Mouse (Mus musculus) forebrain, embryonic 14.5 days (tissue): ENCODE results near the gene Slc22a14. TPM values are rescaled to one million over a fixed set of nuclear protein-coding genes. Genes with fewer than 3 reads are reported as not detected.

Experiments
- ATAC-seq: fragments of 200-750 bp; cut with Nextera tagmentation; 2 replicates; pipeline ENCODE4 v1.8.0; 2017; ENCODE audit warnings: mild to moderate bottlenecking, moderate library complexity
- DNase-seq: peaks from one replicate; pipeline ENCODE4 v3.0.0-alpha.2; 2015; ENCODE audit warnings: low spot score
- H3K27ac ChIP-seq: fragments of 300-500 bp; sonication (generic); 2 replicates; pipeline ENCODE4 v1.5.1; 2014; ENCODE audit warnings: low read depth, mild to moderate bottlenecking, control low read depth, low read length, moderate library complexity
- H3K27me3 ChIP-seq: fragments of 300-500 bp; sonication (generic); replicated peaks from 2 replicates; pipeline ENCODE4 v1.6.1; 2014; ENCODE audit warnings: low read length, control low read depth, mixed read lengths; ENCODE audit not compliant: control insufficient read depth, insufficient read depth
- H3K36me3 ChIP-seq: fragments of 300-500 bp; sonication (generic); 2 replicates; pipeline ENCODE4 v1.6.1; 2014; ENCODE audit warnings: low read length, control low read depth; ENCODE audit not compliant: control insufficient read depth, insufficient read depth
- H3K4me1 ChIP-seq: fragments of 300-500 bp; sonication (generic); 2 replicates; pipeline ENCODE4 v1.6.1; 2014; ENCODE audit warnings: antibody characterized with exemption, low read length, control low read depth; ENCODE audit not compliant: control insufficient read depth, insufficient read depth
- H3K4me2 ChIP-seq: fragments of 300-500 bp; sonication (generic); 2 replicates; pipeline ENCODE4 v1.6.1; 2014; ENCODE audit warnings: mild to moderate bottlenecking, control low read depth, low read length
- H3K4me3 ChIP-seq: fragments of 300-500 bp; sonication (generic); 2 replicates; pipeline ENCODE4 v1.5.1; 2014; ENCODE audit warnings: low read depth, low read length, control low read depth
- H3K9ac ChIP-seq: fragments of 300-500 bp; sonication (generic); 2 replicates; pipeline ENCODE4 v1.6.1; 2014; ENCODE audit warnings: mild to moderate bottlenecking, low read length, control low read depth, moderate library complexity
- H3K9me3 ChIP-seq: fragments of 300-500 bp; sonication (generic); replicated peaks from 2 replicates; pipeline ENCODE4 v1.6.1; 2016; ENCODE audit warnings: low read length, control low read depth, mixed read lengths; ENCODE audit not compliant: control insufficient read depth
- WGBS: fragments of 180-500 bp; shearing (Covaris S2); extraction: QIAGEN DNeasy Blood & Tissue Kit; methylation state at CpG from one replicate; pipeline ENCODE4 v1.1.7; 2014; 5-methylcytosine and 5-hydroxymethylcytosine counted together
- polyA plus RNA-seq: library from polyadenylated mRNA; unstranded; fragments of >200 nt; fragmentation: Nextera tagmentation; extraction: Ambion mirVana; gene quantifications from 2 replicates; pipeline ENCODE4 v1.2.1, GENCODE M21; 2014

The Slc22a14 gene
- polyA plus RNA-seq, 1 experiment from 2014 or later, result not detected

- under 1% methylated on average over 7 of the region's 7 CpGs for WGBS
- peak; percentile 20 for DNase-seq
Observed at GRCm38 (mm10) chr9:119401351-119401750, 36.0 kb upstream of the Slc22a14 start.

DNA sequence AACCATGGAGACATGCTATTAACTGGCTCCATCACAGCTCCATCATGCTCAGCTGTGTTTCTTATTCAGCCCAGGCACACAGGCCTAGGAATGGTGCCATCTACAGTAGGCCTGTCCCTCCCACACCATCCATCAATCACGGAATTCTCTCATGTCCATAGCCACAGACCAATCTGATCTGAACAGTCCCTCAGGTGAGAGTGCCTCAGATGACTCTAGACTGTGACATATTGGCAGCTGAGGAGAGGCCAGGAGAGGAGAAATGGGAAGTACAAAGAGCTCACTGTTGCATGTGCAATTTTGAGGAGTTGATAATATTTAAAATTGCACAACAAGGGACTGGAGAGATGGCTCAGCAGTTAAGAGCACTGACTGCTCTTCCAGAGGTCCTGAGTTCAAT is 29.5 kb upstream of the Slc22a14 start:
- no peak overlapping the region for H3K4me3 ChIP-seq
- no peaks in the 10 kb centered on the region for H3K9me3 ChIP-seq
- H3K27ac ChIP-seq, result no peak overlapping the region
- no peak for ATAC-seq
- H3K27me3 ChIP-seq, result no peaks in the 10 kb centered on the region
- H3K4me2 ChIP-seq, result no peak overlapping the region
- H3K36me3 ChIP-seq, result no peaks in the 10 kb centered on the region
- 90% methylated on average over 1 of the region's 1 CpGs for WGBS
- DNase-seq, result no peak
- H3K9ac ChIP-seq, result no peak overlapping the region
- no peaks in the 10 kb centered on the region for H3K4me1 ChIP-seq

More at GRCm38 (mm10) chr9:119401351-119401750, 36.0 kb upstream of the Slc22a14 start:
- H3K4me1 ChIP-seq, result peaks cover 18% of the 10 kb centered on the region
- peak overlapping the region; percentile 77 for H3K4me2 ChIP-seq
- H3K9me3 ChIP-seq, result no peaks in the 10 kb centered on the region
- no peaks in the 10 kb centered on the region for H3K27me3 ChIP-seq
- peak overlapping the region; percentile 78 for H3K4me3 ChIP-seq
- peak overlapping the region; percentile 52 for H3K27ac ChIP-seq
- peaks cover 8% of the 10 kb centered on the region; the same call in 1 of the 2 replicates for H3K36me3 ChIP-seq
- ATAC-seq, result no peak
- H3K9ac ChIP-seq, result peak overlapping the region; percentile 100

- Histone ChIP-seq H3K9ac (no peak overlapping the region), H3K27me3 (no peaks in the 10 kb centered on the region), H3K9me3 (no peaks in the 10 kb centered on the region), H3K27ac (no peak overlapping the region), H3K4me2 (no peak overlapping the region), H3K4me3 (no peak overlapping the region), H3K4me1 (no peaks in the 10 kb centered on the region), H3K36me3 (no peaks in the 10 kb centered on the region)
- WGBS, result 94% methylated on average over 2 of the region's 2 CpGs
- DNase-seq (no peak), ATAC-seq (no peak)
Observed at GRCm38 (mm10) chr9:119390214-119390613, 24.9 kb upstream of the Slc22a14 start.

GRCm38 (mm10) chr9:119388956-119389355 is 23.6 kb upstream of the Slc22a14 start:
- H3K4me2 ChIP-seq, result no peak overlapping the region
- no peaks in the 10 kb centered on the region for H3K4me1 ChIP-seq
- DNase-seq (no peak), ATAC-seq (no peak)
- H3K9ac ChIP-seq, result no peak overlapping the region
- H3K36me3 ChIP-seq, result no peaks in the 10 kb centered on the region
- no peak overlapping the region for H3K27ac ChIP-seq
- 63% methylated on average over 5 of the region's 5 CpGs for WGBS
- H3K27me3 ChIP-seq, result no peaks in the 10 kb centered on the region
- no peak overlapping the region for H3K4me3 ChIP-seq
- H3K9me3 ChIP-seq, result no peaks in the 10 kb centered on the region

GRCm38 (mm10) chr9:119382603-119383002 is 17.2 kb upstream of the Slc22a14 start:
- no peak overlapping the region for H3K4me3 ChIP-seq
- H3K4me2 ChIP-seq, result no peak overlapping the region
- DNase-seq (peak; percentile 26), ATAC-seq (no peak)
- WGBS, result 69% methylated on average over 6 of the region's 6 CpGs
- H3K4me1 ChIP-seq, result no peaks in the 10 kb centered on the region
- no peak overlapping the region for H3K27ac ChIP-seq
- 0 out of 2 replicates have a peak, but pooled peaks cover 7% of the 10 kb centered on the region for H3K36me3 ChIP-seq
- H3K27me3 ChIP-seq, result no peaks in the 10 kb centered on the region
- H3K9me3 ChIP-seq, result no peaks in the 10 kb centered on the region
- H3K9ac ChIP-seq, result no peak overlapping the region

GRCm38 (mm10) chr9:119378231-119378630 is 12.9 kb upstream of the Slc22a14 start:
- no peak overlapping the region for H3K4me3 ChIP-seq
- 0 out of 2 replicates have a peak, but pooled peaks cover 7% of the 10 kb centered on the region for H3K36me3 ChIP-seq
- H3K9ac ChIP-seq, result no peak overlapping the region
- no peak overlapping the region for H3K4me2 ChIP-seq
- no peak overlapping the region for H3K27ac ChIP-seq
- H3K9me3 ChIP-seq, result no peaks in the 10 kb centered on the region
- no peaks in the 10 kb centered on the region for H3K4me1 ChIP-seq
- DNase-seq, result no peak
- no peaks in the 10 kb centered on the region for H3K27me3 ChIP-seq
- 94% methylated on average over 4 of the region's 4 CpGs for WGBS
- no peak for ATAC-seq

DNA sequence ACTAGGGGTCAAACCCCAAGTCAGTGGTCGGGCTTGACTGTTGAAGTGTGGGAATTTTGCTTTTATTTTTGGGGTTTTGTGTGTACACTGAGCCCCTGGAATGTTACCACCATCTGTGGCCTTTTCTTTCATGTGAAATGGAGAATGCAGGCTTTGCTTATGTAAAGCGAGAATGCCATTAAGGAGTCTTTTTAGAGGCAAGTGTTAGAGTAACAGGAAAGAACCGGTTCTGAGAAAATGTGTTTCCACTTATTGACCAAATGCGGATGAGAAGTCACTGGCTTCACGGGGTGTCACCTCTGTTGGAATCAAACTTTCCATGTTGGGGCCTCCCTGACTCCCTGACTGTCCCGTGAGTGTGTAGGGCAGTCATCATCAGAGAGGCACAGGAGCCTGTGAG is 10.2 kb upstream of the Slc22a14 start:
- no peak overlapping the region for H3K4me3 ChIP-seq
- no peaks in the 10 kb centered on the region for H3K4me1 ChIP-seq
- H3K4me2 ChIP-seq, result no peak overlapping the region
- no peak for ATAC-seq
- no peaks in the 10 kb centered on the region for H3K9me3 ChIP-seq
- H3K9ac ChIP-seq, result no peak overlapping the region
- DNase-seq, result no peak
- H3K36me3 ChIP-seq, result 0 out of 2 replicates have a peak, but pooled peaks cover 3% of the 10 kb centered on the region
- H3K27me3 ChIP-seq, result no peaks in the 10 kb centered on the region
- no peak overlapping the region for H3K27ac ChIP-seq
- WGBS, result 79% methylated on average over 6 of the region's 6 CpGs

- Histone ChIP-seq H3K36me3 (no peaks in the 10 kb centered on the region), H3K27me3 (no peaks in the 10 kb centered on the region), H3K9me3 (no peaks in the 10 kb centered on the region), H3K27ac (no peak overlapping the region), H3K9ac (no peak overlapping the region), H3K4me2 (no peak overlapping the region), H3K4me1 (no peaks in the 10 kb centered on the region), H3K4me3 (no peak overlapping the region)
- ATAC-seq (no peak), DNase-seq (no peak)
- 86% methylated on average over 3 of the region's 3 CpGs for WGBS
Observed at GRCm38 (mm10) chr9:119375008-119375407, 9.7 kb upstream of the Slc22a14 start.

DNA sequence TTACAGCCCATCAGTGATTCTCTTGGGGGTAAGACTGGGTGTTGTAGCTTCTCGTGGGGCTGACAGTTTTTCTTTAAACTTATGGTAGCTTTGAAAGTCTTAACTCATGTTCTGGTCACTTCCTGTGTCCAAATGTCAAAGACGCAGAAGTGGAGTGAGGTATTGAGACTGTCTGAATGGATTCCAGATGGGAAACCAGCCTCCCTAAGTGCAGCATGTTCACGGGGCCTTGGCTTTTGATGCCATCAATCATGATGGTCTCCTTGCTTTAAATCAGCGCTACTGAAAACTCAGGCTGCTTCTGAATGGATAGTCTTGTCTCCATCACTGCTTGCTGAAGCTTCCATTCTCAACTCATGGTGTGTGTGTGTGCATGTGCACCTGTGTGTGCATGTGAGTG is 5.9 kb upstream of the Slc22a14 start:
- H3K9ac ChIP-seq, result no peak overlapping the region
- H3K4me1 ChIP-seq, result no peaks in the 10 kb centered on the region
- no peaks in the 10 kb centered on the region for H3K36me3 ChIP-seq
- H3K9me3 ChIP-seq, result no peaks in the 10 kb centered on the region
- 90% methylated on average over 4 of the region's 4 CpGs for WGBS
- no peak overlapping the region for H3K27ac ChIP-seq
- H3K4me2 ChIP-seq, result no peak overlapping the region
- no peaks in the 10 kb centered on the region for H3K27me3 ChIP-seq
- H3K4me3 ChIP-seq, result no peak overlapping the region
- DNase-seq, result no peak
- ATAC-seq, result no peak
